In genomic region chr11:17414531-17414930, GRCm38 (mm10) we compare ENCODE assay signal across 11 mouse cellular contexts.
DNase-seq lines count a peak whose midpoint lies in the region; ATAC-seq and TF ChIP-seq lines count a peak whose summit lies in the region.
"Had no signal": no experiment of that assay in that cellular context is flagged by ENCODE, and none has a peak within 500 bp of the region (broad histone marks: within the 10 kb centered on the region; RNA-seq: fewer than 3 reads in every experiment).

No protein-coding gene starts in this region.

- no peak overlapping the region for H3K4me2 ChIP-seq in heart, postnatal 0 days (ENCODE audit: low read depth, low read length)
- no peak overlapping the region for H3K4me2 ChIP-seq in heart, embryonic 11.5 days
- no peak overlapping the region for H3K4me2 ChIP-seq in embryonic facial prominence, embryonic 11.5 days (ENCODE audit: low read depth, low read length)
- no peak overlapping the region for H3K4me2 ChIP-seq in hindbrain, embryonic 13.5 days
- no peak overlapping the region for H3K4me2 ChIP-seq in midbrain, embryonic 16.5 days (ENCODE audit: low read length)

- 8% methylated on average over 1 of the region's 1 CpGs for WGBS in heart, postnatal 0 days
- 27% methylated on average over 1 of the region's 1 CpGs for WGBS in heart, embryonic 11.5 days (ENCODE audit: insufficient replicate concordance)
- WGBS in embryonic facial prominence, embryonic 11.5 days: 20% methylated on average over 1 of the region's 1 CpGs
- 10% methylated on average over 1 of the region's 1 CpGs for WGBS in hindbrain, embryonic 13.5 days
- WGBS in midbrain, embryonic 16.5 days: 6% methylated on average over 1 of the region's 1 CpGs

- intact Hi-C loops in left cerebral cortex, postnatal 36 days (cut with DNase I): no loop called here

- H3K27ac ChIP-seq in heart, postnatal 0 days (ENCODE audit: low read depth): no peak overlapping the region
- no peak overlapping the region for H3K27ac ChIP-seq in heart, embryonic 11.5 days (ENCODE audit: low read depth, low read length)
- no peak overlapping the region for H3K27ac ChIP-seq in embryonic facial prominence, embryonic 11.5 days (replicated peaks; ENCODE audit: low read depth, low read length)
- 0 out of 2 replicates have a peak overlapping the region, but pooled peaks have one; percentile 8 for H3K27ac ChIP-seq in hindbrain, embryonic 13.5 days
- no peak overlapping the region for H3K27ac ChIP-seq in midbrain, embryonic 16.5 days (ENCODE audit: low read length)
- H3K27ac ChIP-seq: stomach, postnatal 0 days had no signal

- no peak for TF ChIP-seq CTCF in heart, postnatal 0 days (IDR thresholded peaks at IDR 0.05; ENCODE audit: low read depth)

- H3K9ac ChIP-seq in heart, postnatal 0 days (replicated peaks; ENCODE audit: low read depth, low read length): no peak overlapping the region
- H3K9ac ChIP-seq in heart, embryonic 11.5 days (ENCODE audit: low read depth, low read length): no peak overlapping the region
- no peak overlapping the region for H3K9ac ChIP-seq in embryonic facial prominence, embryonic 11.5 days (replicated peaks; ENCODE audit: low read length)
- H3K9ac ChIP-seq in hindbrain, embryonic 13.5 days: no peak overlapping the region
- no peak overlapping the region for H3K9ac ChIP-seq in midbrain, embryonic 16.5 days (ENCODE audit: low read depth, low read length)

- DNase-seq in heart, postnatal 0 days (ENCODE audit: low spot score): peak; percentile 25
- peak; percentile 59 for DNase-seq in embryonic facial prominence, embryonic 11.5 days (ENCODE audit: low spot score)
- DNase-seq in thymus, postnatal 36 days: no peak
- DNase-seq in left cerebral cortex, postnatal 36 days (ENCODE audit: low spot score in 2 of 2): no peak
- DNase-seq in urinary bladder, adult 18-20 months (ENCODE audit: low spot score in 2 of 2): no peak
- DNase-seq: cerebellum, postnatal 36 days; kidney, postnatal 4 days had no signal

- no peaks in the 10 kb centered on the region for H3K9me3 ChIP-seq in heart, postnatal 0 days (replicated peaks; ENCODE audit: control insufficient read depth, low read length)
- H3K9me3 ChIP-seq in heart, embryonic 11.5 days (replicated peaks; ENCODE audit: control insufficient read depth, low read length): no peaks in the 10 kb centered on the region
- no peaks in the 10 kb centered on the region for H3K9me3 ChIP-seq in embryonic facial prominence, embryonic 11.5 days (replicated peaks; ENCODE audit: control insufficient read depth, low read length)
- H3K9me3 ChIP-seq in hindbrain, embryonic 13.5 days: no peaks in the 10 kb centered on the region
- H3K9me3 ChIP-seq in midbrain, embryonic 16.5 days (replicated peaks; ENCODE audit: control insufficient read depth, low read length, poor library complexity, severe bottlenecking): no peaks in the 10 kb centered on the region

- H3K36me3 ChIP-seq in heart, postnatal 0 days (replicated peaks; ENCODE audit: control insufficient read depth, insufficient read depth, low read length): no peaks in the 10 kb centered on the region
- H3K36me3 ChIP-seq in heart, embryonic 11.5 days (ENCODE audit: control insufficient read depth, insufficient read depth, low read length): no peaks in the 10 kb centered on the region
- H3K36me3 ChIP-seq in embryonic facial prominence, embryonic 11.5 days (replicated peaks; ENCODE audit: control insufficient read depth, insufficient read depth, low read depth, low read length): no peaks in the 10 kb centered on the region
- no peaks in the 10 kb centered on the region for H3K36me3 ChIP-seq in hindbrain, embryonic 13.5 days
- no peaks in the 10 kb centered on the region for H3K36me3 ChIP-seq in midbrain, embryonic 16.5 days (ENCODE audit: control insufficient read depth, insufficient read depth, low read length)

- no peaks in the 10 kb centered on the region for H3K27me3 ChIP-seq in heart, postnatal 0 days (ENCODE audit: control insufficient read depth, insufficient read depth, low read length)
- no peaks in the 10 kb centered on the region for H3K27me3 ChIP-seq in heart, embryonic 11.5 days (ENCODE audit: control insufficient read depth, insufficient read depth, low read length)
- H3K27me3 ChIP-seq in embryonic facial prominence, embryonic 11.5 days (ENCODE audit: control insufficient read depth, insufficient read depth, low read length): no peaks in the 10 kb centered on the region
- H3K27me3 ChIP-seq in hindbrain, embryonic 13.5 days: no peaks in the 10 kb centered on the region
- no peaks in the 10 kb centered on the region for H3K27me3 ChIP-seq in midbrain, embryonic 16.5 days (ENCODE audit: control insufficient read depth, insufficient read depth, low read depth, low read length)

- H3K4me1 ChIP-seq in heart, postnatal 0 days (ENCODE audit: control insufficient read depth, insufficient read depth): no peaks in the 10 kb centered on the region
- H3K4me1 ChIP-seq in heart, embryonic 11.5 days (ENCODE audit: control insufficient read depth, insufficient read depth, low read length): no peaks in the 10 kb centered on the region
- H3K4me1 ChIP-seq in embryonic facial prominence, embryonic 11.5 days (ENCODE audit: control insufficient read depth, insufficient read depth, low read length): no peaks in the 10 kb centered on the region
- H3K4me1 ChIP-seq in hindbrain, embryonic 13.5 days (replicated peaks): peaks cover 9% of the 10 kb centered on the region
- no peaks in the 10 kb centered on the region for H3K4me1 ChIP-seq in midbrain, embryonic 16.5 days (ENCODE audit: control insufficient read depth, insufficient read depth, low read length)

- peak; percentile 86 for ATAC-seq in heart, postnatal 0 days (ENCODE audit: insufficient read depth, low read depth)
- ATAC-seq in heart, embryonic 11.5 days (replicated peaks; ENCODE audit: insufficient number of reproducible peaks, low FRiP score, low TSS enrichment): no peak
- ATAC-seq in embryonic facial prominence, embryonic 11.5 days (replicated peaks; ENCODE audit: insufficient number of reproducible peaks, low FRiP score, low TSS enrichment, low read depth): no peak
- 0 out of 2 replicates have a peak, but pooled peaks have one; percentile 71 for ATAC-seq in hindbrain, embryonic 13.5 days (ENCODE audit: low FRiP score)
- ATAC-seq in midbrain, embryonic 16.5 days: peak; percentile 32; the same call in 1 of the 2 replicates

- H3K4me3 ChIP-seq in heart, postnatal 0 days (ENCODE audit: low read depth, low read length): no peak overlapping the region
- no peak overlapping the region for H3K4me3 ChIP-seq in heart, embryonic 11.5 days (ENCODE audit: low read depth, low read length)
- H3K4me3 ChIP-seq in embryonic facial prominence, embryonic 11.5 days (ENCODE audit: low read depth, low read length): no peak overlapping the region
- no peak overlapping the region for H3K4me3 ChIP-seq in hindbrain, embryonic 13.5 days
- H3K4me3 ChIP-seq in midbrain, embryonic 16.5 days (ENCODE audit: low read depth, low read length): no peak overlapping the region

- no peak for TF ChIP-seq EP300 in heart, postnatal 0 days (IDR thresholded peaks at IDR 0.05; ENCODE audit: low read depth)

Comparison
In these comparisons a context has a peak if more than half of its experiments do, and no peak if none do; other contexts are left out.
1. ATAC-seq: peak in heart, postnatal 0 days (single experiment), hindbrain, embryonic 13.5 days (single experiment) and midbrain, embryonic 16.5 days (single experiment); none in heart, embryonic 11.5 days (single experiment) and embryonic facial prominence, embryonic 11.5 days (single experiment).
2. DNase-seq: peak in heart, postnatal 0 days (single experiment) and embryonic facial prominence, embryonic 11.5 days (single experiment); none in thymus, postnatal 36 days (0 of 2), left cerebral cortex, postnatal 36 days (0 of 2) and urinary bladder, adult 18-20 months (0 of 2).